Mouse (Mus musculus) right cerebral cortex, postnatal 36 days (tissue): ENCODE data around the gene Stk16.

Experiments used
- DNase-seq, 2 experiments: peaks; one replicate each; pipeline ENCODE4 v3.0.0; 2022; ENCODE audit warnings: low spot score in 2 of 2, mixed read lengths in 1 of 2

Stk16 gene

DNA sequence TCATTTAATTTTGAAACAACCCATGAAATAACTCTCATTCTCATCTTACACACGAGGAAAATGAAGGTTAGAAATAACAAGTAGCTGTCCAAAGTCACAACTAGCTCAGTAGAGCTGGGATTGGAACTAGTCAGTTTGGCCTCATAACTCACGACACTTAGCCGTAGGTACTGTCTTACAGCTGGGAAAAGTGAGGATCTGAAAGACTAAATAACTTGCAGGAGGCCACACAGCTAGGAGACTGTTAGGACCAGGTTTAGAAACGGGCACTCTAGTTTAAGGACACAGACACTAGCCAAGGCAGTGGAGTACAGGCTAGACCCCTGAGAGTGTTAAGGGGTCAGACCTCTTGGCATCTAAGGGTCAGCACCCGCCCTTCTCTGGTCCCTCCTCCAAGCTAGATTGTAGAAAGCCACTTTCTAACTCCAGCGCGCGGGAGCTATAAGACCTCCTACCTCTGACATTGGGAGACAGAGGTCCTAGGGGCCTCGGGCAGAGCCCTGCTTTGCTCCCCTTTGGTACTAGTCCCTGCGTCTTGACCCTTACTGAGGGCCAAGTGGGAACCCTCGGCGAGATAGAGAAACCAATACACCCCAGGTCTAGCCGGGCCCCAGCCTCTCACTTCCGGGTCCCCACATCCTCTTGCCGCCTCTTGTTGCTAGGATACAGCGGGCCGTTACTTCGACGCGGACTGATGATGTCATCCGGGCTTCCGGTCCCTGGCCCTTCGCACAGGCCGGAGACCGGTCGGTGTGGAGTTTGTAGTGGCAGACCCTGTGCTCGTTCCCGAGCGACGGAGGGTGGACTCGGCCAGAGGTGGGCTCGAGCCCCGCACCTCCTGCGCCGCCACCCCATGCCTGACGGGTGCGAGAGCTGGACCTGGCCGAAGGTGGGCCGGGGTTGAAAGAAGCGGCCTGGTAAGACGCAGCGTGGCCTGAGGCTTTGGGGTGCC, at the start of gene Stk16, which contains the start of gene Glb1l:
Stk16 (plus strand) TSS at position 703 of the 952 bp plus-strand sequence.
Glb1l (minus strand) TSS at position 678 of the 952 bp plus-strand sequence.
- peak; percentile 94 to 95 for DNase-seq

DNA sequence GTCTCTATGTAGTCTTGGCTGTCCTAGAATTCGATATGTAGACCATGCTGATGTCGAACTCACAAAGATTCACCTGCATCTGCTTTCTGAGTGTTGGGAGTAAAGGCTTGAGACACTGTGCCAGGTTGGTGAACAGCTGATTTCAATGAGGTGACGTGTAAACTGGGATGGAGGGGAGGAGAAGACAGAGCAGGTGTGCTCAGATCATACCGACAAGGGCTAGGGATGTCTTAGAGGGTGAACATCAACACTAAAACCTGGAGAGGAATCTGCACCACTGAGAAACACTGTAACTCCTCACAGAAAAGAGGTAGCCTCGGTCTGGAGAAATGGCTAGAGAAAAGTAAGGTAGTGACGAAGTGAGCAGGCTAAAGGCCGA, 42.6 kb upstream of the Stk16 start:
- DNase-seq, result no peak

DNA sequence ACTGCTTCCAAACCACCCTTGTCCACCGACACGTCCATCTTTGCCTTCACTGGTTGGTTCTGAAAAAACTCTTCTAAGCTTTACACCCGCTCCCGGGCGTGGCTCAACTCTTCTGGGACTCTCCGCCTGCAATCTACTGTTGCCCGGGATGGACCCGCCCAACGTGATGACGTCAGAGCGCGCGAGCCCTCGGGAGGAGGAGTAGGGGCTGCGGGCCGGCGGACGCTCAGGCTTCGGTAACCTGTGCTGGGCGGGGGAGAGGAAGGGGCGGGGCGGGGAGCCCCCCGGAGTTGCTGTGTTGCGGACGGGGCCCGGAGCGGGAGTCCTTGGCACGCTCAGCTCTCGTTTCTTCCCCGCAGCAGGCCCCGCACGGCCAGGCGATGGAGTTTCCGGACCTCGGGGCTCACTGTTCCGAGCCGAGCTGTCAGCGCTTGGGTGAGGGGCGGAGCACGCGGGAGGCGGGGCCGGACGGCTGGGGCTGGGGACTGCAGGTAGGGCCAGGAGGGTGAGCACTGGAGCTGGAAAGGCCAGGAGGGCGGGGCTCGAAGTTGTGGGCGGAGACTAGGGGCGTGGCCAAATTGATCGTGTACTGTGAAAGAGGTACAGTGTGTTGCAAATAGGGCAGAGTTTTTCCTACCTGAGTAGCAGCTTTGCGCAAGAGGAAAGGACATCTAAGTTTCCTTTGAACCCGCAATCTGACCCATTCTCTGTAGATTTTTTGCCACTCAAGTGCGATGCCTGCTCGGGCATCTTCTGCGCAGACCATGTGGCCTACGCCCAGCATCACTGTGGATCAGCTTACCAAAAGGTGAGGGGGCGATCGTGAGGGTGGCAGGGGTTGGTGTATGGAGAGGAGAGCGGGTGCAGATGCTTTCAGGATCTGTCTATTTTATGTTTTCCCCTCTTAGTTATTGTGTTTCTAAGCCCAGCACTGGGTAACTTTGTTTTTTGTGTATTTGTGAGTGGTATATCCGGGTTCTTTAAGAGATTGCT, 41.9 kb upstream of the Stk16 start, which contains the start of gene Zfand2b:
Zfand2b (plus strand) TSS at position 175 of the 993 bp plus-strand sequence.
- peak; percentile 91 to 92 for DNase-seq

DNA sequence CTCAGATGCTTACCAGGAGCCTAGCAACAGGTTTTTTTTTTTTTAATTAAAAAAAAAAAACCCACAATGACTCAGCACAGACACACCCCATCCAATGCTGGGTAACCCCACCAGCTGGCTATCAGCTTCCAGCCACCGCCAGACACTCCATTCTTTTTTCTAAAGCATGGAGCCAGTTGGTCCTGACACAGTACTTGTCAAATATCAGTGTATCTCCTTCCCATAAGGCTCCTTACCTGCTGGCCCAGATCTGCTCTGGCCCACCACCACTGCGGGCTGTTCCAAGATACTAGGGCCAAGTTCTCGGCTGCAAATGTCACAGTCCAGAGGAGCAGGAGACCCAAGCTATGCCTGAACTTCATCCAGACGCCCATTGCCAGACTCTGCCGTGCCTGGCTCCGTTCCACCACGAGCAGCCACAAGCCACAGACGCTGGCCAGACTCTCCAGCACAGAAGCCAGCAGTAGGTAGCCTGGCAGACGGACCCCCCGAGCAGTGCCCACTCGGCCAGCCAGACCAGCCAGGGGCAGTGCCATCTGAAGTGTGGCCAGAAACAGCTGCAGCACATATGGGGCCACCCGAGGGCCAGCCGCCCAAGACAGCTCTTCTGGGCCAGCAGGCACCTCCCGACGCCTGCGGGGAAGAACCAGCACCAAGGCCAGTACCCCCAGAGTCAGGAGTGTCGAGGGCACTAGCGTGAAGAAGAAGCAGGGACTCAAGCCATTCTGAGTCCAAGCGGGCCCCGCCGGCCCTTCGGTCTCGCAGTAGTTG, 31.1 kb upstream of the Stk16 start:
- peak in 1 of 2 experiments; percentile 26 for DNase-seq

DNA sequence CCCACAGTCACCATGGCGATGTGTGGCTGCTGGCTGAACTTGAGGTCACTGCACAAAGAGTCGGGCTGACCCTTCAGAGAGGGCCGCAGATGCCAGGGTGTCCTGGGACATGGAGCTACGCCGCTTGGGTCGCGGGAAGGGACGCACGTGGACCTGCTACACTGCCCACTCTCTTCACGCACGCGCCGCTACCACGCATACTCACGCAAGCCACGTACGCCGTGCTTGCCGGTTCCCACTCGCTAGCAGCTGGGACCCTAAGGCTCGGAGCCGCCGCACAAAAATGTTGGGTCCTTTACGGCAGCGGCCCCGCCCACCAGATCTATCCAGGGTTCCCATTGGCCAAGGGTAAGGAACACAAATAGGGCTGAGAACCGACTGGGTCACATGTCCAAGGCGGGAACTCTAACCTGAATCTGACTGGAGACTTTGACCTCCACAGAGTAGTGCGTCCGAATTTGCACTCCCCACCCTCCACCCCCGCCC, 30.5 kb upstream of the Stk16 start, which contains the start of gene Abcb6:
Abcb6 (minus strand) TSS at position 288 of the 486 bp plus-strand sequence.
- DNase-seq, result peak; percentile 93

DNA sequence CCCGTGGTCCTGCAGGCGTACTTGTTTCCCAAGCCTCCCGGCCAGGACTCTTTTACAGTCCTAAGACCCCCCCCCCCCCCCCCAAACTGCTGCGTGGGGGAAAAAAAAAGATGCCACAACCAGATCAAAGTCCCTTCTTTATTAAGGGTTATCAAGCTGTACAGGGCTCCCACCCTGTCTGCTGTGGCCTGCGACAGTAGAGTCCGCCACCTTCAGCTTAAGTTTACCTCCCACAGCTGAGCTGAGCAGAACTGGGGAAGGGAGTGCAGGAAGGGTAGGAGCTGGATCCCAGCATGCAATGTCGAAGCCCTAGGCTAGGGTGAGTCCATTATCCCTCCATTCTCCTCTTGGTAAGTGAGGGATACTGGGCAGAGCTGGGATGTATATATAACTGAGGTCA, 29.9 kb upstream of the Stk16 start:
- DNase-seq, result no peak

DNA sequence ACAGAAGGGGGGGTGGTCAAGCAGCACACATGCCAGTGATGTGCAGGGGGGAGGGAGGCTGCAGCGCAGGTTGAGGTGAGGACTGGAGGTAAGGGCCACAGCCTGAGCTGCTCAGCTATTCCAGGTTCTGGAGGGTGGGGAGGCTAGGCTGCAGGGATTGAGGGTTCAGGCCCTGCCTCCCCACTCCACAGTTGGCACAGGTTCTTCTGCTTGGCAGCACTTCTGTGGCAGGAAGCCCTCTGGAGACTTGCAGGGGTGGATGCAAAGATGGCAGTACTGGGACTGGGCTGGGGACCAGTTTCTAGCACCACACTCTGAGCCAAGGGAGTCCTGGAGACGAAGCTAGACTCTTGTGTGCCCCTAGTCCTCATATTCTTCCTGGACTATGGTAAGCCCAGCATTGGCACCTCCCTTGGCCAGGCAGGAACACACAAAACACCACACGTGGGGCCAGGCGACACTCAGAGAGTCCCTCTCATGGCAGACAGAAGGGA, 29.2 kb upstream of the Stk16 start:
- no peak for DNase-seq

DNA sequence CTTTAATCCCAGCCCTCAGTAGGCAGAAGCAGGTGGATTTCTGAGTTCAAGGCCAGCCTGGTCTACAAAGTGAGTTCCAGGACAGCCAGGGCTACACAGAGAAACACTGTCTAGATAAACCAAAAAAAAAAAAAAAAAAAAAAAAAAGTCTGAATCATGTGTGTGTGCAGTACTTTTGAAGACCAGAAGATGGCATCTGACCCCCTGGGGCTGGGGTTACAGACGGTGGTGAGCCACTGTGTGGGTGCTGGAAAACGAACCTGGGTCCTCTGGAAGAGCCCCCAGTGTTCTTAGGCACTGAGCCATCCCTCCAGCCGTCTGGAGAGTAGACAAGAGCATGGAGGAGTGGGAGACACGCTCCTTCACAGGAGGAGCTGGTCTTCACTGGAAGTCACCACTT, 28.5 kb upstream of the Stk16 start:
- no peak for DNase-seq

DNA sequence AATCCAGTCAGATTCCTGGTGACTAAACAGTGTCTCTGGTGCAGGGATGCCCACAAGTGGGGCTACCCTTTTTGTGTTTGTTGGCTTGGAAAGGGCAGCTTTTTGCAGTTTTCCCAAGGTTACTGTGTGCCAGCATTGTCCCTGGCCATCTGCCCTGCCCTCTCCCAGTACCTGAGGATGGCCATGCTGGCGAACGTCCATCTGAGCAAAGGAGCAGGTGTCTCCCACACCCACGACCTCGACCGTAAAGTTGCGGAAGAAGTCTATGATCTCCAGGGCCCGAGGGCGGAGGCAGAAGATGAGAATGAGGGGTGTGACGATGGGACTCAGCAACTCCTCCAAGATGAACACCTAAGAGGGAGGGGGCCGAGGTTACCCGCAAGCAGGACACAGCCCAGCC, 25.1 kb upstream of the Stk16 start:
- DNase-seq, result no peak

DNA sequence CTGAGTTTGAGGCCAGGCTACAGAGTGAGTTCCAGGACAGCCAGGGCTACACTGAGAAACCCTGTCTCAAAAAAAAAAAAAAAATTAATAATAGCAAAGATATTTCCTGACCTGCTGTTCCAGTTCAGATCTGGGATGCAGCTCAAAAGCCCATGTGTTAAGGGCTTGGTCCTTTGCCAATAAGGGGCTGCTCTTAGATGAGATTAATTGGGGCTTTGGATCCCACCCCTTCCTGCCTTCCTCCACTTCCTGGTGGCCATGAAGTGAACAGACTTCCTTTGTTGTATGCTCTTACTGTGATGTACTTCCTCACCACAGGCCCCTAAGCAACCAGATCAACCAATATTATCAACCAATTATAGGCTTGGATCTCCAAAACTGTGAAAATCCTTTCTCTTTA, 23.5 kb upstream of the Stk16 start:
- DNase-seq, result no peak

DNA sequence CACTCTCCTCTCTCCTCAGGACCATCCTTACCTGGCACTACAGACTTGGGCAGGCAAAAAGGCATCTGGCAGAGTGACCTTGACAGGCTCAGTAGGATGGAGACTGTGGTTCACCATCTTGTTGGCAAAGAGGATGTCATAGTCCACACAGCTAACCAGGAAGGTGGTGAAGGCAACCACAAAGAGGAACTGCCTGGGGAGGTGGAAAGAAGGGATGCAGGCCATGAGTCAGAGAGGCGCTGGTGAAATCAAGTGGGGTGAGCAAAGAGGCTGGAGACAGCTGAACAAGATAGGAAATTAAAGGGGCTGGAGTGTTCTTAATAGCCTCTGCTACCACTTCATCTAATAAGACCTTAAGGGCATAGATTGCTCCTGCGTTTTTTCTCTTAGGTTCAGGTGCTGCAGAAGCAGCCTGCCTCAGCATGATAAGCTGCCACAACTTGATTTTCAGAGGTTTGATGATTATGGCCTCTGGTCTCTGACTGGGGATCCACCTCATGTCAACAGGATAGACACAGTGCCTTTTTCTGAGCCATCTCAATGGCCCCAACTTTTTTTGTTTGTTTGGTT, 22.6 kb upstream of the Stk16 start:
- no peak for DNase-seq

DNA sequence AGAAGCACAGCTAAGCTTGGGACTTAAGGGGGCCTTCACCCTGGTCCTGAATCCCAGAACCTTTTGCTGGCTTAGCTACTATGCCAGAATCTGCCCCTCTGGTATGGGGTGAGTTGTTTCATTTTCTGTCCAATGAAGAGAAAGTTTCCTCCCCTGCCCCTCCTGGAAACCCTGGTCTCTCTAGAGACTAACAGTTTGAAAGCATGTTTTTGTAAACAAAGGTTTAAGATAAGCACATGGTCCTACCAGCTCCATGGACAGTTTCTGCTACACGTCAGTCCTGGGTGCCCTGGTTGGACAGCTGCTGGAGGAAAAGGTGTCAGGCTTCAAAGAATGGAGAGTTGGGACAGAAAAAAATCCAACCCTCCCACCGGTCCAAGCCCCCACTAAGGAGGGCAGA, 20.1 kb upstream of the Stk16 start:
- no peak for DNase-seq

DNA sequence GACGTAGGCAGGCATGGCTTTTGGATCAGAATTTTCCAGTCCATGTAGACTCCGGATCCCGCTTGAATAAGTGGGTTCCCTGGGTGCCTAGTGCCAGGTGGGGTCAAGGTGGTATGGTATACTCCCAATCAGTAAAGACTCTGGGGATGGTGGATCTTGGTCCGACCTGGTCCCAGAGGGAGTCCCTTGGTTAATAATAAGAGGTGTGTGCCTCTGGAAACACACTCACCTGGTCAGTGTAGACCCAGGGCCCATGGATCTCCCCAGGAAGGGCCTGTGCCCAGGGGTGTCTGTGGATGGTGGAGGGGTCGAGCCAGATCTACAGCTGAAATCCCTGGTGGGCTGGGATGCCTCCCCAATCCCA, 19.4 kb upstream of the Stk16 start:
- DNase-seq, result no peak

DNA sequence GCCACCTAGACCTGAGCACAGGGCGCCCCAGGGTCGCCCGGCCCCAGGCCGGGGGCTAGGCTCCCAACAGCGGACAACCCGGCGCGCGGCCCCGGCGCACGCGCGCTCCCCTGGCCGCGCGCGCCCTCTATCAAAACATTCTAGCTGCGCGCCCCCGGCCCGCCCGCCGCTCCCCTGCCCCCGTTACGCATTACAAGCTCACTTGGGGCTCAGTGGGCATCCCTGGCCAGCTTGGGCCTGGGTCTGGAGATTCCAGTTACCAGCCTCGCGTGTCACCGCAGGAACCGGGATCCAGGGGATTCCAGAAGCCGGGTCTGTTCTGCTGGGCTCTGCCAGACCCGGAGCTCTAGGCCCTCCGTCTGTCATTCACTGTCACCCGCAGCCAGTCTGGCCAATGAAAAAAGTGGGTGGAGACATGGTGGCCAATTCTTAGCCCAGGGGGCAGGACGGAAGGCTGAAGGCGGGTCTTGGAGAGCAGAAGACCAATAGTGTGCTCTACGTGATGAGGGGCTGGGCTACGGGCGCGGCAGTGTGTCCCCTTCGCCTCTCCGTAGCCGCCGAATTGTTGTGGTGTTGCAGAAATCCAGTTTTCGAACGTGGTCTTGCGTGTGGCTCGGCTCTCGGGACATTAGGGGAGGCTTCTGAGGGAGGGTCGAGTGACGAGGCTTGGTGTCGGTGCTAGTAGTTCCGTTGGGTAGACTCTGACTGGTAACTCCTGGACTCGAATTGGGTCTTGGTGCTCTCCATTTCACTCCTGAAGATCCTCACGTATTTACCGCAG, 18.8 kb upstream of the Stk16 start, which contains the start of the genes Ankzf1 and Atg9a:
Ankzf1 (plus strand) TSS at position 530 of the 781 bp plus-strand sequence.
Atg9a (minus strand) TSS at position 575 of the 781 bp plus-strand sequence.
- peak; percentile 97 to 98 for DNase-seq

DNA sequence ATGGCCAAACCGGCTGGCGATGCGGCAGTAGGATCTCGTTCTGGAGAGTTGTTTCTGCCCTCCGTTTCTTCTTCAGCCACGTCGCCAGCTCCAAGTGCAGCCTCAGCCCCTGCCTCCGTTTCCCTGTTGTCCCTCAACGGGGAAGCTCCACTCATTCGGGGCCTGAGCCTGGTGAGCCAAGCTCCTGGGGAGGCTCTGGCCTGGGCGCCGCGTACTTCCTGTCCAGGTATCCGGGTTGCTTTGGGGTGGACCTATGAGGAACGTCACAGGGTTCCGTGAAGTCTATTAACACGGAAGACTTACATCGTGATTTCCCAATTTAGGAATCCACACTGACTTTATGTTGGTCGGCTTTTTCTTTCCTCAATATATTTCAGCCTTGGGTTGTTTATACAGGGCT, 18.2 kb upstream of the Stk16 start:
- DNase-seq, result no peak

DNA sequence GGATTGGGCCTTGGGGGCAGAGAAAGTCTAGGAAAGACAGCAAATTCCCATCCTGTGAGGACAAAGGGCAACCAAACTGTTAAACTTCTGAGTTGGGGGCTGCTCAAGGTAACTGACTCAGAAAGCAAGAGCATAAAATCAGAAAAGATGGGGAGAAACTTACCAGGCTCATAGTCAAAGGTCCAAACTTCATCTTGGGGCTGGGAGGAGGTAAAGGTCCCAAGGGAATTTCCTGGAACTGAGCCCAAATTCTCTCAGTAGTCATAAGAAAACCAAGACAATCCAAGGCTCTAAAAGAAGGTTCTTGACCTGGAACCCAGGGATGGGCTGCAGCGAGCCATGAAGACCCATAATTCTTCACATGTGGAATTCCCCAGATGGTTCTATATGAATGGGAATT, 9.4 kb upstream of the Stk16 start:
- DNase-seq, result no peak

DNA sequence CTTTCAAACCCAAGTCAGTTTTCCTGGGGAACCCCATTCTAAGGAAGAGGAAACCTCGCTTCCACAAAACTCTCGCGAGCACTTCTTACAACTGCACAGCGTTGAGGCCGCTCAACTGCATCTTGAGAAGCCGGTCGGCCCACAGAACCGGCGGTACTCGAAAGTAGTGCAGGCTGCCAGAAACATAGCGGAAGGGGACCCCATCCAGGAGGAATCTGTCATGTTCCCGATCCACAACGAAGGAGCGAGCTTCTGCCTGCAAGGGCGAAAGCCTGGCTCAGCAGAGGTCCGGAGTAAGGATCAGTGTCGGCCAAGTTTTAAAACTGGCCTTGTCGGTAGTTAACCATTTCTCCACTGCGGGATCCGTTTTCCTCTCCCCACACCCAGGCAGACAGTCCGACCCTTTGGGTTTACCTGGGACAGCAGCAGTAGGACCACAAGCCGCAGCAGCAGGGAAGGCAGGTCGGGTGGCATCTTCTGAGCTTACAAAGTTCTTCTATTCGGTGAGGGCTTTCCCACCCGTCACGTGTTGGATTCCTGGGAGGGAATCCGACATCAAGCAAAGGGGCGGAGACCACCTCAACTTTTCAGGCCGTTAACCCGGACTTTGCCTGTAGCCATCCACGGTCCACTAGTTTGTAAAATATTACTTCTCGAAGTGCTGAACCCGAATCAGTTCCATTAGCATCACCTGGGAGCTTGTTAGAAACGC, 1.5 kb upstream of the Stk16 start:
- DNase-seq, result no peak

DNA sequence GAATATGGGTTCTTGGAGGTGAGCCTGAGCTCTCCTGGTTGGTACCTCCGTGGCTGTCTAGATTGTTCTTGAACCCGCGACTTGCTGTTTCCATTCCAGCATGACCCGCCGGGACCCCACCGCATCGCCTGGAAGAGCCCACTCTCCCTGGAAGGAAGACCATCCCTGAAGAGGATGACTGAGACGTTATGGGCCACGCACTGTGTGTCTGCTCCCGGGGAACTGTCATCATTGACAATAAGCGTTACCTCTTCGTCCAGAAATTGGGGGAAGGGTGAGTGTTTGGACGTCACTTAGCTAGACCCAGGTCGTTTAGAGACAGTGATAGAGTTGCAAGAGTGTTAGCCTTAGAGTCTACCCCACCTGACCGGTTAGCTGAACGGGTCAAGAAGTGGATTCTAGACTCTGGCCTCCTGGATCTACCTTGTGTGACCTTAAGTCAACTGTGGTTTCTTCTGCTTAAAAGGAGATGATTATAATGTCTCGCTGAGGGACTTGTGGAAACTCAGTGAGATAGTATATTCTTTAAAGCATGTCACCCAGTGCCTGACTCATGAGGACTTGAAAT, 587 bp downstream of the Stk16 start:
- no peak for DNase-seq

DNA sequence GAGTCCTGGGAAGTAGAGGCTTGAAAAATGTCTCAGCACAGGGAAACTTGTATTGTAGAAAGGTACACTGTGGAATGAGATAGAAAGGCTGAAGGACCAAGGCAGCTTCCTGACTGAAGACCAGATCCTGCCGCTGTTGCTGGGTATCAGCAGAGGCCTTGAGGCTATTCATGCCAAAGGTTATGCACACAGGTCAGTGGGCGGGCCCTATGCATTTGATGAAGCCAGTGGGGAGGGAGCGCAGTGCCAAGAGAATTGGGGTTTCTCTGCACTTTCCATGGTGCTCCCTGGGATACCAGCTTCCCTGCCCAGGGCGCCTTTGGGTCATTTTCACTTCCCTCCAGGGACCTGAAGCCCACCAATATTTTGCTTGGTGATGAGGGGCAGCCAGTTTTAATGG, 1.9 kb downstream of the Stk16 start:
- DNase-seq, result no peak
